Mouse (Mus musculus) stomach, embryonic 16.5 days (tissue): ENCODE measurements around the gene Mllt1. TPM values are rescaled to one million over a fixed set of nuclear protein-coding genes. Genes with fewer than 3 reads are reported as not detected.
A peak's percentile ranks its signal among the peaks of the same experiment; 100 is the strongest.
"Not testable (repeated sequence)": the region's sequence is repeated elsewhere in the genome, so short reads cannot be mapped to it uniquely, and the experiment has no call there.

Experiments used
- ATAC-seq: fragments of 200-750 bp; cut with Nextera tagmentation; 2 replicates; pipeline ENCODE4 v1.8.0; 2017; ENCODE audit warnings: moderate number of reproducible peaks, moderate TSS enrichment; ENCODE audit not compliant: insufficient read depth, low FRiP score
- H3K27ac ChIP-seq: fragments of 300-500 bp; sonication (generic); 2 replicates; pipeline ENCODE4 v1.5.1; 2014; ENCODE audit warnings: low read length
- H3K27me3 ChIP-seq: fragments of 300-500 bp; sonication (generic); 2 replicates; pipeline ENCODE4 v1.6.1; 2014; ENCODE audit warnings: low read length, control low read depth, mixed read lengths; ENCODE audit not compliant: control insufficient read depth, insufficient read depth
- H3K36me3 ChIP-seq: fragments of 300-500 bp; sonication (generic); 2 replicates; pipeline ENCODE4 v1.6.1; 2014; ENCODE audit warnings: low read length; ENCODE audit not compliant: control insufficient read depth, insufficient read depth
- H3K4me1 ChIP-seq: fragments of 300-500 bp; sonication (generic); 2 replicates; pipeline ENCODE4 v1.6.1; 2014; ENCODE audit warnings: low read length, control low read depth, mixed read lengths; ENCODE audit not compliant: control insufficient read depth, insufficient read depth
- H3K4me2 ChIP-seq: fragments of 300-500 bp; sonication (generic); 2 replicates; pipeline ENCODE4 v1.6.1; 2014; ENCODE audit warnings: low read depth, low read length, mixed read lengths
- H3K4me3 ChIP-seq: fragments of 300-500 bp; sonication (generic); replicated peaks from 2 replicates; pipeline ENCODE4 v1.5.1; 2014; ENCODE audit warnings: mild to moderate bottlenecking, low read length
- H3K9ac ChIP-seq: fragments of 300-500 bp; sonication (generic); 2 replicates; pipeline ENCODE4 v1.6.1; 2014; ENCODE audit warnings: low read length
- H3K9me3 ChIP-seq: fragments of 300-500 bp; sonication (generic); replicated peaks from 2 replicates; pipeline ENCODE4 v1.6.1; 2016; ENCODE audit warnings: low read length, control low read depth; ENCODE audit not compliant: control insufficient read depth
- WGBS: fragments of 180-500 bp; shearing (Covaris S2); extraction: QIAGEN DNeasy Blood & Tissue Kit; methylation state at CpG from one replicate; pipeline ENCODE4 v1.1.7; 2014; 5-methylcytosine and 5-hydroxymethylcytosine counted together
- polyA plus RNA-seq: library from polyadenylated mRNA; unstranded; fragments of >200 nt; fragmentation: Nextera tagmentation; extraction: Ambion mirVana; gene quantifications from 2 replicates; pipeline ENCODE4 v1.2.1, GENCODE M21; 2015

Gene Mllt1
- polyA plus RNA-seq, 1 experiment from 2014 or later = 25.5 TPM

GRCm38 (mm10) chr17:56925998-56926397, 9.2 kb downstream of the Mllt1 start:
- no peak overlapping the region for H3K4me2 ChIP-seq
- H3K4me1 ChIP-seq = peaks cover 2% of the 10 kb centered on the region; the same call in 1 of the 2 replicates
- no peak overlapping the region for H3K27ac ChIP-seq
- no peaks in the 10 kb centered on the region for H3K27me3 ChIP-seq
- no peak for ATAC-seq
- 86% methylated on average over 2 of the region's 2 CpGs for WGBS
- 0 out of 2 replicates have a peak, but pooled peaks cover 10% of the 10 kb centered on the region for H3K36me3 ChIP-seq
- H3K9me3 ChIP-seq = no peaks in the 10 kb centered on the region
- no peak overlapping the region for H3K4me3 ChIP-seq
- no peak overlapping the region for H3K9ac ChIP-seq

GRCm38 (mm10) chr17:56919725-56920124, 15.5 kb downstream of the Mllt1 start:
- H3K4me2 ChIP-seq = no peak overlapping the region
- H3K36me3 ChIP-seq = peaks cover 23% of the 10 kb centered on the region
- ATAC-seq = no peak
- no peaks in the 10 kb centered on the region for H3K9me3 ChIP-seq
- no peak overlapping the region for H3K9ac ChIP-seq
- H3K27me3 ChIP-seq = no peaks in the 10 kb centered on the region
- no peak overlapping the region for H3K27ac ChIP-seq
- WGBS = 83% methylated on average over 3 of the region's 3 CpGs
- H3K4me3 ChIP-seq = no peak overlapping the region
- H3K4me1 ChIP-seq = no peaks in the 10 kb centered on the region

GRCm38 (mm10) chr17:56917166-56917565, 18.0 kb downstream of the Mllt1 start:
- Histone ChIP-seq H3K27ac (no peak overlapping the region), H3K36me3 (peaks cover 14% of the 10 kb centered on the region), H3K27me3 (no peaks in the 10 kb centered on the region), H3K4me3 (no peak overlapping the region), H3K9ac (no peak overlapping the region), H3K4me1 (0 out of 2 replicates have a peak, but pooled peaks cover 3% of the 10 kb centered on the region), H3K9me3 (no peaks in the 10 kb centered on the region), H3K4me2 (no peak overlapping the region)
- 91% methylated on average over 2 of the region's 2 CpGs for WGBS
- ATAC-seq = no peak

- H3K4me1 ChIP-seq = peaks cover 9% of the 10 kb centered on the region; the same call in 1 of the 2 replicates
- H3K36me3 ChIP-seq = peaks cover 8% of the 10 kb centered on the region
- ATAC-seq = no peak
- no peak overlapping the region for H3K4me3 ChIP-seq
- H3K27ac ChIP-seq = no peak overlapping the region
- H3K9me3 ChIP-seq = no peaks in the 10 kb centered on the region
- no peaks in the 10 kb centered on the region for H3K27me3 ChIP-seq
- no peak overlapping the region for H3K9ac ChIP-seq
- H3K4me2 ChIP-seq = no peak overlapping the region
These were observed 21.8 kb downstream of the Mllt1 start for GRCm38 (mm10) chr17:56913444-56913843.

- H3K4me2 ChIP-seq = no peak overlapping the region
- no peak for ATAC-seq
- no peak overlapping the region for H3K27ac ChIP-seq
- no peaks in the 10 kb centered on the region for H3K9me3 ChIP-seq
- H3K27me3 ChIP-seq = no peaks in the 10 kb centered on the region
- H3K36me3 ChIP-seq = peaks cover 8% of the 10 kb centered on the region
- H3K9ac ChIP-seq = no peak overlapping the region
- peaks cover 13% of the 10 kb centered on the region for H3K4me1 ChIP-seq
- 88% methylated on average over 3 of the region's 3 CpGs for WGBS
- H3K4me3 ChIP-seq = no peak overlapping the region
These were observed 22.2 kb downstream of the Mllt1 start for GRCm38 (mm10) chr17:56913023-56913422.

- peaks cover 12% of the 10 kb centered on the region; the same call in 1 of the 2 replicates for H3K36me3 ChIP-seq
- WGBS = 82% methylated on average over 2 of the region's 2 CpGs
- H3K27ac ChIP-seq, H3K27me3 ChIP-seq, H3K4me2 ChIP-seq, H3K4me3 ChIP-seq, H3K9ac ChIP-seq, H3K9me3 ChIP-seq, ATAC-seq: not testable (repeated sequence)
- peaks cover 22% of the 10 kb centered on the region for H3K4me1 ChIP-seq
These were observed 25.5 kb downstream of the Mllt1 start for GRCm38 (mm10) chr17:56909764-56910163.

- H3K4me2 ChIP-seq = no peak overlapping the region
- H3K36me3 ChIP-seq = peaks cover 18% of the 10 kb centered on the region
- WGBS = 27% methylated on average over 9 of the region's 9 CpGs
- peak overlapping the region; percentile 28; the same call in 1 of the 2 replicates for H3K9ac ChIP-seq
- H3K4me3 ChIP-seq = no peak overlapping the region
- no peaks in the 10 kb centered on the region for H3K27me3 ChIP-seq
- no peaks in the 10 kb centered on the region for H3K9me3 ChIP-seq
- H3K4me1 ChIP-seq = peaks cover 18% of the 10 kb centered on the region
- H3K27ac ChIP-seq = peak overlapping the region; percentile 39
- no peak for ATAC-seq
These were observed 27.3 kb downstream of the Mllt1 start for GRCm38 (mm10) chr17:56907887-56908286.

GRCm38 (mm10) chr17:56907096-56907495, 28.1 kb downstream of the Mllt1 start:
- Histone ChIP-seq H3K4me3 (no peak overlapping the region), H3K9me3 (no peaks in the 10 kb centered on the region), H3K27me3 (no peaks in the 10 kb centered on the region), H3K36me3 (peaks cover 18% of the 10 kb centered on the region), H3K9ac (no peak overlapping the region), H3K27ac (peak overlapping the region; percentile 39; the same call in 1 of the 2 replicates), H3K4me1 (peaks cover 18% of the 10 kb centered on the region), H3K4me2 (no peak overlapping the region)
- peak; percentile 26; the same call in 1 of the 2 replicates for ATAC-seq
- 78% methylated on average over 5 of the region's 5 CpGs for WGBS

GRCm38 (mm10) chr17:56906166-56906565, 29.0 kb downstream of the Mllt1 start:
- WGBS = 89% methylated on average over 3 of the region's 3 CpGs
- no peak for ATAC-seq
- no peak overlapping the region; the same call in 1 of the 2 replicates for H3K27ac ChIP-seq

More at GRCm38 (mm10) chr17:56906166-56906565, 29.0 kb downstream of the Mllt1 start:
- H3K36me3 ChIP-seq = peaks cover 13% of the 10 kb centered on the region
- no peaks in the 10 kb centered on the region for H3K9me3 ChIP-seq
- no peak overlapping the region for H3K9ac ChIP-seq
- H3K4me1 ChIP-seq = peaks cover 18% of the 10 kb centered on the region
- H3K4me2 ChIP-seq = no peak overlapping the region
- no peaks in the 10 kb centered on the region for H3K27me3 ChIP-seq
- H3K4me3 ChIP-seq = no peak overlapping the region
